Comparison of ENCODE assay signal across 8 mouse cellular contexts in genomic region chr7:45924429-45924816, GRCm38 (mm10). TPM values are rescaled to one million over a fixed set of nuclear protein-coding genes. Genes with fewer than 3 reads are reported as not detected.
DNase-seq lines count a peak whose midpoint lies in the region; ATAC-seq lines count a peak whose summit lies in the region.

No protein-coding gene starts in this region.

- no peaks in the 10 kb centered on the region for H3K36me3 ChIP-seq in heart, embryonic 14.5 days (ENCODE audit: control insufficient read depth, insufficient read depth, low read length)
- no peaks in the 10 kb centered on the region for H3K36me3 ChIP-seq in limb, embryonic 11.5 days (ENCODE audit: control insufficient read depth, insufficient read depth, low read length)
- no peaks in the 10 kb centered on the region for H3K36me3 ChIP-seq in midbrain, embryonic 11.5 days (ENCODE audit: control insufficient read depth, insufficient read depth, low read length)

- peaks cover 9 to 19% of the 10 kb centered on the region in 2 experiments for H3K4me1 ChIP-seq in heart, embryonic 14.5 days (ENCODE audit: control insufficient read depth in 2 of 2, insufficient read depth in 2 of 2, low read length in 2 of 2)
- H3K4me1 ChIP-seq in limb, embryonic 11.5 days (ENCODE audit: control insufficient read depth, insufficient read depth, low read length) = peaks cover 19% of the 10 kb centered on the region
- H3K4me1 ChIP-seq in midbrain, embryonic 11.5 days (ENCODE audit: control insufficient read depth, insufficient read depth, low read length) = peaks cover 4% of the 10 kb centered on the region; the same call in 1 of the 2 replicates

- 12% methylated on average over 14 of the region's 14 CpGs for WGBS in heart, embryonic 14.5 days
- 11% methylated on average over 14 of the region's 14 CpGs for WGBS in limb, embryonic 11.5 days
- 6% methylated on average over 14 of the region's 14 CpGs for WGBS in midbrain, embryonic 11.5 days

- H3K27me3 ChIP-seq in heart, embryonic 14.5 days (ENCODE audit: control insufficient read depth, insufficient read depth, low read length) = peaks cover 5% of the 10 kb centered on the region
- H3K27me3 ChIP-seq in limb, embryonic 11.5 days (ENCODE audit: control insufficient read depth, insufficient read depth, low read length) = no peaks in the 10 kb centered on the region
- H3K27me3 ChIP-seq in midbrain, embryonic 11.5 days (ENCODE audit: control insufficient read depth, insufficient read depth, low read length) = no peaks in the 10 kb centered on the region

- H3K4me2 ChIP-seq in heart, embryonic 14.5 days (ENCODE audit: low read length) = peak overlapping the region; percentile 76
- peak overlapping the region; percentile 56 for H3K4me2 ChIP-seq in limb, embryonic 11.5 days (ENCODE audit: low read depth, severe bottlenecking)
- H3K4me2 ChIP-seq in midbrain, embryonic 11.5 days = peak overlapping the region; percentile 56

- peak; percentile 59 to 64 for DNase-seq in B cell, adult 2 months
- peak; percentile 58 for DNase-seq in adrenal gland, adult 2 months
- DNase-seq in limb, embryonic 11.5 days (ENCODE audit: low spot score) = peak; percentile 61
- DNase-seq in midbrain, embryonic 11.5 days (ENCODE audit: low spot score, missing footprints) = peak; percentile 94
- peak; percentile 70 to 75 for DNase-seq in thymus, postnatal 36 days
- DNase-seq in MN1 (ENCODE audit: low spot score) = no peak
- DNase-seq in urinary bladder, postnatal 10 days (ENCODE audit: low spot score) = no peak

- H3K27ac ChIP-seq in heart, embryonic 14.5 days (replicated peaks in 1 of 2; ENCODE audit: control insufficient read depth in 1 of 2, insufficient read depth in 1 of 2, low read depth in 2 of 2, low read length in 2 of 2) = peak overlapping the region; percentile 21 to 94; a peak in 3 of 4 replicates
- no peak overlapping the region for H3K27ac ChIP-seq in limb, embryonic 11.5 days (replicated peaks; ENCODE audit: low read depth, low read length)
- no peak overlapping the region for H3K27ac ChIP-seq in midbrain, embryonic 11.5 days (ENCODE audit: low read depth, low read length)

- peak overlapping the region; percentile 65 for H3K9ac ChIP-seq in heart, embryonic 14.5 days (ENCODE audit: low read length)
- H3K9ac ChIP-seq in limb, embryonic 11.5 days (ENCODE audit: low read length) = no peak overlapping the region
- H3K9ac ChIP-seq in midbrain, embryonic 11.5 days (ENCODE audit: low read length) = no peak overlapping the region; the same call in 1 of the 2 replicates

- ATAC-seq in heart, embryonic 14.5 days (ENCODE audit: insufficient number of reproducible peaks, insufficient read depth, low FRiP score, low read depth) = no peak
- no peak for ATAC-seq in limb, embryonic 11.5 days (ENCODE audit: insufficient number of reproducible peaks, low FRiP score, low TSS enrichment, low read depth)
- no peak for ATAC-seq in midbrain, embryonic 11.5 days (ENCODE audit: low FRiP score)

- peak overlapping the region; percentile 46 to 62 for H3K4me3 ChIP-seq in heart, embryonic 14.5 days (ENCODE audit: control insufficient read depth in 1 of 2, insufficient read depth in 1 of 2, low read depth in 1 of 2, low read length in 2 of 2)
- peak overlapping the region; percentile 31 for H3K4me3 ChIP-seq in limb, embryonic 11.5 days (ENCODE audit: low read depth, low read length)
- H3K4me3 ChIP-seq in midbrain, embryonic 11.5 days (ENCODE audit: low read depth, low read length) = peak overlapping the region; percentile 37; the same call in 1 of the 2 replicates

- no peaks in the 10 kb centered on the region for H3K9me3 ChIP-seq in heart, embryonic 14.5 days (ENCODE audit: control insufficient read depth, low read length)
- H3K9me3 ChIP-seq in limb, embryonic 11.5 days (ENCODE audit: control insufficient read depth, low read length) = no peaks in the 10 kb centered on the region
- H3K9me3 ChIP-seq in midbrain, embryonic 11.5 days (ENCODE audit: control insufficient read depth, low read length) = no peaks in the 10 kb centered on the region

RNA-seq across cellular contexts. Expression of gene Ccdc114, which starts 0.6 kb away (rescaled TPM):
- total RNA-seq in adrenal gland, adult 2 months (2021) = 10 to 100 TPM; 13.3 to 68.3 TPM
- polyA plus RNA-seq in adrenal gland, adult 2 months (2012; rRNA removed) = 19.2 and 23.9 TPM in 2 replicates
- 2.4 and 2.7 TPM in 2 replicates for polyA plus RNA-seq in heart, embryonic 14.5 days (2014; fragmentation: Nextera tagmentation; extraction: Ambion mirVana)
- 3.8 and 4.7 TPM in 2 replicates for polyA plus RNA-seq in limb, embryonic 11.5 days (2014; fragmentation: Nextera tagmentation; extraction: Ambion mirVana)
- polyA plus RNA-seq in midbrain, embryonic 11.5 days (2014; fragmentation: Nextera tagmentation; extraction: Ambion mirVana) = 2.0 and 2.4 TPM in 2 replicates

RNA-seq across cellular contexts. Expression of gene Emp3, which starts 3.2 kb away (rescaled TPM):
- total RNA-seq in adrenal gland, adult 2 months (2021) = 100 to 1,000 TPM; 327 to 620 TPM
- 855 and 1,123 TPM in 2 replicates for polyA plus RNA-seq in adrenal gland, adult 2 months (2012; rRNA removed)
- polyA plus RNA-seq in heart, embryonic 14.5 days (2014; fragmentation: Nextera tagmentation; extraction: Ambion mirVana) = 76.6 and 90.5 TPM in 2 replicates
- polyA plus RNA-seq in limb, embryonic 11.5 days (2014; fragmentation: Nextera tagmentation; extraction: Ambion mirVana) = 30.3 and 35.9 TPM in 2 replicates
- polyA plus RNA-seq in midbrain, embryonic 11.5 days (2014; fragmentation: Nextera tagmentation; extraction: Ambion mirVana) = 27.2 and 28.2 TPM in 2 replicates

RNA-seq across cellular contexts. Expression of gene Tmem143, which starts 27.7 kb away (rescaled TPM):
- 10 to 100 TPM; 60.8 to 65.3 TPM for total RNA-seq in adrenal gland, adult 2 months (2021)
- polyA plus RNA-seq in adrenal gland, adult 2 months (2012; rRNA removed) = 173 and 207 TPM in 2 replicates
- 5.1 and 8.7 TPM in 2 replicates for polyA plus RNA-seq in heart, embryonic 14.5 days (2014; fragmentation: Nextera tagmentation; extraction: Ambion mirVana)
- polyA plus RNA-seq in limb, embryonic 11.5 days (2014; fragmentation: Nextera tagmentation; extraction: Ambion mirVana) = 3.6 and 4.3 TPM in 2 replicates
- polyA plus RNA-seq in midbrain, embryonic 11.5 days (2014; fragmentation: Nextera tagmentation; extraction: Ambion mirVana) = 3.0 and 3.2 TPM in 2 replicates

RNA-seq across cellular contexts. Expression of gene Syngr4, which starts 27.9 kb away (rescaled TPM):
- not detected for total RNA-seq in adrenal gland, adult 2 months (2021)
- 0.90 and 0.98 TPM in 2 replicates for polyA plus RNA-seq in adrenal gland, adult 2 months (2012; rRNA removed)
- 0.86 and 1.5 TPM in 2 replicates for polyA plus RNA-seq in heart, embryonic 14.5 days (2014; fragmentation: Nextera tagmentation; extraction: Ambion mirVana)
- polyA plus RNA-seq in limb, embryonic 11.5 days (2014; fragmentation: Nextera tagmentation; extraction: Ambion mirVana) = 1.0 and 1.8 TPM in 2 replicates
- polyA plus RNA-seq in midbrain, embryonic 11.5 days (2014; fragmentation: Nextera tagmentation; extraction: Ambion mirVana) = 0.63 and 1.3 TPM in 2 replicates

RNA-seq across cellular contexts. Expression of gene Grin2d, which starts 46.2 kb away (rescaled TPM):
- total RNA-seq in adrenal gland, adult 2 months (2021) = under 1 TPM; 0.40 to 0.97 TPM
- polyA plus RNA-seq in adrenal gland, adult 2 months (2012; rRNA removed) = 4.0 and 4.2 TPM in 2 replicates
- 0.12 and 0.15 TPM in 2 replicates for polyA plus RNA-seq in heart, embryonic 14.5 days (2014; fragmentation: Nextera tagmentation; extraction: Ambion mirVana)
- 0.07 TPM in 1 of 2 replicates, not detected in the other for polyA plus RNA-seq in limb, embryonic 11.5 days (2014; fragmentation: Nextera tagmentation; extraction: Ambion mirVana)
- 0.14 and 0.17 TPM in 2 replicates for polyA plus RNA-seq in midbrain, embryonic 11.5 days (2014; fragmentation: Nextera tagmentation; extraction: Ambion mirVana)

Comparison
In these comparisons a context has a peak if more than half of its experiments do, and no peak if none do; other contexts are left out.
1. DNase-seq: peak in B cell, adult 2 months (2 of 2), adrenal gland, adult 2 months (single experiment), limb, embryonic 11.5 days (single experiment), midbrain, embryonic 11.5 days (single experiment) and thymus, postnatal 36 days (2 of 2); none in MN1 (single experiment) and urinary bladder, postnatal 10 days (single experiment).
2. H3K27ac ChIP-seq: peak in heart, embryonic 14.5 days (2 of 2); none in limb, embryonic 11.5 days (single experiment) and midbrain, embryonic 11.5 days (single experiment).
3. RNA of gene Tmem143, which starts 27.7 kb away (polyA plus RNA-seq): 173 to 207 TPM in adrenal gland, adult 2 months; 5.1 to 8.7 TPM in heart, embryonic 14.5 days, 3.6 to 4.3 TPM in limb, embryonic 11.5 days and 3.0 to 3.2 TPM in midbrain, embryonic 11.5 days; every median in the first group is over 10 times any median in the second.
4. Peak in every context shown above with its lines, with median percentiles within 50 percentile points of each other: H3K4me2 ChIP-seq and H3K4me3 ChIP-seq.